Mouse (Mus musculus) brain, embryonic 14.5 days (tissue): ENCODE results near the gene Dkk3.

Experiments used
- CTCF ChIP-seq: fragments of 200-500 bp; IDR thresholded peaks from 2 replicates; pipeline ENCODE4 v1.5.1; 2012; ENCODE audit warnings: inconsistent platforms, mild to moderate bottlenecking, moderate library complexity, borderline replicate concordance; ENCODE audit not compliant: insufficient read depth, insufficient read length; ENCODE audit errors: extremely low read depth
- POLR2A ChIP-seq: fragments of 200-500 bp; IDR thresholded peaks from 2 replicates; pipeline ENCODE4 v1.6.1; 2012; ENCODE audit warnings: mild to moderate bottlenecking, inconsistent platforms, borderline replicate concordance; ENCODE audit not compliant: poor library complexity, insufficient read depth, insufficient read length, severe bottlenecking; ENCODE audit errors: extremely low read depth

GRCm38 (mm10) chr7:112140725-112141124 lies 18.1 kb downstream of the Dkk3 start:
- TF ChIP-seq CTCF, result no peak
- TF ChIP-seq POLR2A, result no peak
